Mouse (Mus musculus) erythroblast, embryonic 14.5 days (primary cell): Measurements from ENCODE around the gene Calcoco1. TPM values are rescaled to one million over a fixed set of nuclear protein-coding genes. Genes with fewer than 3 reads are reported as not detected.
"Not testable (repeated sequence)": the region's sequence is repeated elsewhere in the genome, so short reads cannot be mapped to it uniquely, and the experiment has no call there.

ENCODE experiments used
- H3K27me3 ChIP-seq: 2 replicates; pipeline ENCODE4 v1.6.1; 2012; ENCODE audit warnings: inconsistent platforms; ENCODE audit not compliant: control insufficient read depth
- H3K36me3 ChIP-seq: 2 replicates; pipeline ENCODE4 v1.6.1; 2012; ENCODE audit warnings: mild to moderate bottlenecking, inconsistent platforms; ENCODE audit not compliant: control insufficient read depth
- H3K4me1 ChIP-seq: 2 replicates; pipeline ENCODE4 v1.6.1; 2012; ENCODE audit warnings: inconsistent platforms; ENCODE audit not compliant: control insufficient read depth
- H3K4me3 ChIP-seq: replicated peaks from 2 replicates; pipeline ENCODE3; 2012; ENCODE audit warnings: moderate library complexity, mild to moderate bottlenecking, inconsistent platforms
- H3K9me3 ChIP-seq: 2 replicates; pipeline ENCODE4 v1.6.1; 2012; ENCODE audit warnings: low read length, inconsistent platforms, mixed read lengths; ENCODE audit not compliant: control insufficient read depth
- GATA1 ChIP-seq: IDR thresholded peaks from 2 replicates; pipeline ENCODE4 v1.6.1; 2012; ENCODE audit warnings: low read length, inconsistent platforms, mixed read lengths
- TAL1 ChIP-seq: IDR thresholded peaks from 3 replicates; pipeline ENCODE4 v1.6.1; 2012; ENCODE audit warnings: low read length, inconsistent platforms, mixed read lengths
- polyA plus RNA-seq: library from polyadenylated mRNA; stranded (reverse); fragments of >175 nt; gene quantifications from 2 replicates; pipeline ENCODE4 v1.2.3, GENCODE M21; 2012

Gene Calcoco1
- polyA plus RNA-seq, 1 experiment = 9.5 TPM

DNA sequence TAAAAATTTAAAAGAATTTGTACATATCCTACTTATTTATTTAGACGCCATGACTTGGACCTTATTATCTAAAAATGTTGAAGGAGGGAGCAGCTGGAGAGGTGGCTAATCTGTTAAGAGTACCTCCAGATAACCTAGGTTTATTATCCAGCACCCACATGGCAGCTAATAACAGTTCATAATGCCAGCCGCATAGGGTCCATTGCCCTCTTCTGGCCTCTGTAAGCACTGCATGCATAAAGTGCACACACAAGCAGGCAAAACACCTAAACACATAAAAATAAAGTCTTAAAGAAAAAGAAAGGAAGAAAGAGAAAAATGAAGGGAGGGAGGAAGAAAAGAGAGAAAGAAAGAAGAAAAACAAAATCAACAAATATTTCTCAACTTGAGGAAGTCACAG is 45.6 kb downstream of the Calcoco1 start:
- peaks cover 8% of the 10 kb centered on the region for H3K4me1 ChIP-seq
- H3K9me3 ChIP-seq = no peaks in the 10 kb centered on the region
- H3K27me3 ChIP-seq = peaks cover 49% of the 10 kb centered on the region
- no peaks in the 10 kb centered on the region for H3K36me3 ChIP-seq
- H3K4me3 ChIP-seq = no peak overlapping the region
- TF ChIP-seq GATA1 (no peak), TAL1 (no peak)

DNA sequence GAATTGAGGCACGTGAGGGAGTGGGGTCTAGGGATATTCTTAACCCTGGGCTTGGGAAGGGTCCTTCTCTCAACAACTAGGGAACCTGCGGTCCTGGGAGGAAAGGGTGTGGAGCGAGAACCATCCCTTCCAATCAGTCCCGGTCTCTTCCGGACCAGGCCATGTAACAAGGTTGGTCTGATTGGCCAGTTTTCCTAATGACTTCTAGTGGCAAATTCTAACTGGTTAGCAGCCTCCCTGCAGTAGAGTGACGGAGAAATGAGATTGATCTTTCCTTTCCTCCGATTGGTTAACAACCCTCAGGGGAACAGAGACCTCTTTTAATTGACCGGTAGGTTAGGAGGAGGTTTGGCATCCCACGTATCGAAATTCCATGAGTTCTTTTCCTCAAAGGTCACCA is 48.4 kb downstream of the Calcoco1 start:
- Histone ChIP-seq H3K36me3 (peaks cover 12% of the 10 kb centered on the region), H3K4me3 (no peak overlapping the region), H3K27me3 (peaks cover 49% of the 10 kb centered on the region), H3K9me3 (no peaks in the 10 kb centered on the region), H3K4me1 (peaks cover 33% of the 10 kb centered on the region)
- TF ChIP-seq TAL1 (no peak), GATA1 (no peak)

- Histone ChIP-seq H3K4me3 (peak within 1 kb of the TSS; percentile 73), H3K4me1 (peaks cover 38% of the 10 kb centered on the region), H3K27me3 (peaks cover 49% of the 10 kb centered on the region), H3K9me3 (no peaks in the 10 kb centered on the region), H3K36me3 (peaks cover 21% of the 10 kb centered on the region)
- TF ChIP-seq TAL1 (no peak), GATA1 (no peak)
Measured at GRCm38 (mm10) chr15:102672215-102673071, 49.5 kb downstream of the Calcoco1 start, which contains the start of gene Atp5g2. TSS of gene Atp5g2 (minus strand) at chr15:102672352.

- Histone ChIP-seq H3K9me3 (no peaks in the 10 kb centered on the region), H3K4me1 (peaks cover 41% of the 10 kb centered on the region), H3K36me3 (peaks cover 28% of the 10 kb centered on the region), H3K4me3 (peak overlapping the region; percentile 73), H3K27me3 (peaks cover 49% of the 10 kb centered on the region)
- no peak for TF ChIP-seq GATA1
- TF ChIP-seq TAL1 = no peak
Measured at GRCm38 (mm10) chr15:102671721-102672214, 50.2 kb downstream of the Calcoco1 start.

GRCm38 (mm10) chr15:102670767-102671575 is 51.0 kb downstream of the Calcoco1 start:
- Histone ChIP-seq H3K27me3 (peaks cover 49% of the 10 kb centered on the region), H3K4me1 (peaks cover 44% of the 10 kb centered on the region), H3K4me3 (peak overlapping the region; percentile 73), H3K36me3 (peaks cover 36% of the 10 kb centered on the region), H3K9me3 (no peaks in the 10 kb centered on the region)
- TF ChIP-seq TAL1 (no peak), GATA1 (no peak)

GRCm38 (mm10) chr15:102670281-102670680 is 51.7 kb downstream of the Calcoco1 start:
- no peak for TF ChIP-seq TAL1
- no peak for TF ChIP-seq GATA1
- Histone ChIP-seq H3K4me1 (peaks cover 46% of the 10 kb centered on the region), H3K27me3 (peaks cover 46% of the 10 kb centered on the region), H3K4me3 (peak overlapping the region; percentile 73), H3K36me3 (peaks cover 42% of the 10 kb centered on the region), H3K9me3 (no peaks in the 10 kb centered on the region)

DNA sequence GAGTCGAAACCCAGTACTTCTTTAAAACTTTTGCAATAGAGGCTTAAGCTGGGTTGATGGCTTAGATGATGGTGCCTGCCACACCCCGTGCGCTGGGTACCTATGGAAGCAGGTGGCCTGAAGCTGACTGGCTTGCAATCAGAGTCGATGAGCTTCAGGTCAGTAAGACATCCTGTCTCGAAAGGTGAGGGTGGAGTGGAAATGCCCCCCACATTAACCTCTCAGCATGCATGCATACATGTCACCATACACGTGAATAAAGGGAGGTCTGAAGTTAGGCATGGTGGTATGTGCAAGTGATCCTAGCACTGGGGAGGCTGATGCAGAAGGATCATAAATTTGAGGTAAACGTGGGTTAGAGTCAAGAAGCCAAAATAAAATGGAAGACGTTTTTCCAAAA is 52.4 kb downstream of the Calcoco1 start:
- TF ChIP-seq TAL1 (no peak), GATA1 (no peak)
- H3K9me3 ChIP-seq = no peaks in the 10 kb centered on the region
- peaks cover 50% of the 10 kb centered on the region for H3K36me3 ChIP-seq
- peaks cover 46% of the 10 kb centered on the region for H3K4me1 ChIP-seq
- H3K4me3 ChIP-seq = peak overlapping the region; percentile 73
- H3K27me3 ChIP-seq = peaks cover 39% of the 10 kb centered on the region

DNA sequence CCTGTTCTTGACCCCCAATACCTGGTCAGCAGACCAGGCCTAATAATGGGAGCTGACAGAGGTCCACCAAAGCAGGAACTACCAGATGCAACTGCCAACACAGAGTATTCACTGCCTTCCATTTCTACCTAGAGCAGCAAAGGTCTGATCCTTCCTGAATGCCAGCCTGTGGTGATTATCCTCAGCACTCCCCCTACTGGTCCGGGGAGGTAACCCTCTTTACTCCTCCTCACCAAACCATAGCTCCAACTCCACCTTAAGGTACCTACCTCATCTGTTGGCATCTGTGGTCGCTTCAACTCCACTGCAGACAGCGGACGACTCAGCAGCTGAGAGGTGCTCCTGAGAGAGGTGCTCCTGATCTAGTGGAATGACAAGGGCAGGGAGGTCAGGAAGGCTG is 56.5 kb downstream of the Calcoco1 start:
- TF ChIP-seq TAL1 = no peak
- no peak for TF ChIP-seq GATA1
- H3K4me3 ChIP-seq = no peak overlapping the region
- H3K27me3 ChIP-seq = no peaks in the 10 kb centered on the region
- H3K9me3 ChIP-seq = no peaks in the 10 kb centered on the region
- H3K4me1 ChIP-seq = peaks cover 32% of the 10 kb centered on the region
- H3K36me3 ChIP-seq = peaks cover 87% of the 10 kb centered on the region

DNA sequence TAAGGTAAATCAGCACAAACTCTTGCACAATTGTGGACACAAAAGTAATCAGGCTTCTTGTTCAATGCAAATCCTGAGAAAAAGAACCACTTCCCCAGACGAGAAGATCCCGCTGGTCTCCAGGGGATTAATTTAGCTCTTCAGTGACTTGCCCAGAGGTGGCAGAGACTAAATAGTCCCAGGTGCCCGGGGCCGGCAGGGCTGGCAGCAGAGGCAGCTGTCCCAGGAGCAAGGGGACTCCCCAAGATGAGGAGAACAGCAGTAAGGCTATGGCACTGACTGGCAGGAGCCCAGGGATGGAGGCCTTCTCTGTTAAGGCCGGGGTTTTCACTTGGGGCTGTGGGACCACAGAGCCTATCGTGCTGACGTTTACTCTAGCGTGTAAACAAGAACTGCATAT is 58.2 kb downstream of the Calcoco1 start:
- H3K36me3 ChIP-seq = peaks cover 81% of the 10 kb centered on the region
- no peaks in the 10 kb centered on the region for H3K27me3 ChIP-seq
- no peak for TF ChIP-seq TAL1
- no peak for TF ChIP-seq GATA1

DNA sequence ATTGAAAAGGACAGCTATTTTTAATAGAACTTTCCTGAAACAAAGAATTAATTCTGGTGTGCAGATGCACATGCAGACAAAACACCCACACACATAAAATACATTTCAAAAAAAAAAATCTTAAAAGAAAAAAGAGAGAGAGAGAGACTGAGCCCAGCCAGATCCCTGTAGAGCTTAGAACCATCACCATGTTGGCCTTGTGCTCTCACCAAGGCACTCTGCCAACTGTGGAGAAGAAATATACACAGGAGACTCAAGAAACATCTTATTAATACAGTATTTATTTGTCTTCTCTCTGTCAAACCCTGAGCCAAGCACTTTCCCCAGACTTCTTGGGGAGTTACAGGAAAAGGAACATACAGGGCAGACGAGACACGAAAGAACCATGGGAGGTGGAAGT is 59.4 kb downstream of the Calcoco1 start:
- H3K27me3 ChIP-seq, H3K9me3 ChIP-seq, H3K4me3 ChIP-seq: not testable (repeated sequence)
- Histone ChIP-seq H3K4me1 (peaks cover 22% of the 10 kb centered on the region), H3K36me3 (peaks cover 71% of the 10 kb centered on the region)

More for the DNA sequence above, 58.2 kb downstream of the Calcoco1 start:
- peaks cover 28% of the 10 kb centered on the region for H3K4me1 ChIP-seq
- no peak overlapping the region for H3K4me3 ChIP-seq
- no peaks in the 10 kb centered on the region for H3K9me3 ChIP-seq
